In genomic region chr2:85048168-85048751, GRCm38 (mm10) we compare ENCODE assay signal across 8 mouse cellular contexts. TPM values are rescaled to one million over a fixed set of nuclear protein-coding genes. Genes with fewer than 3 reads are reported as not detected.
DNase-seq lines count a peak whose midpoint lies in the region; ATAC-seq lines count a peak whose summit lies in the region.

No protein-coding gene starts in this region.

- H3K27me3 ChIP-seq in hindbrain, embryonic 16.5 days (replicated peaks; ENCODE audit: control insufficient read depth, insufficient read depth, low read length), result no peaks in the 10 kb centered on the region

- peak overlapping the region; percentile 87 for H3K4me3 ChIP-seq in hindbrain, embryonic 16.5 days (ENCODE audit: low read length)
- H3K4me3 ChIP-seq in macrophage (ENCODE audit: inconsistent target), result peak overlapping the region; percentile 8; the same call in 1 of the 2 replicates

- H3K79me2 ChIP-seq in macrophage (ENCODE audit: inconsistent target), result no peaks in the 10 kb centered on the region

- no peaks in the 10 kb centered on the region for H3K9me3 ChIP-seq in hindbrain, embryonic 16.5 days (ENCODE audit: control insufficient read depth, low read length)

- peak overlapping the region; percentile 66 for H3K4me2 ChIP-seq in hindbrain, embryonic 16.5 days (ENCODE audit: low read length)

- under 1% methylated on average over 28 of the region's 44 CpGs for WGBS in hindbrain, embryonic 16.5 days
- 7% methylated on average over 31 of the region's 44 CpGs for WGBS in macrophage (ENCODE audit: missing documents)

- H3K36me3 ChIP-seq in hindbrain, embryonic 16.5 days (ENCODE audit: control insufficient read depth, insufficient read depth, low read length), result peaks cover 39% of the 10 kb centered on the region
- peaks cover 33% of the 10 kb centered on the region for H3K36me3 ChIP-seq in macrophage (ENCODE audit: inconsistent target)

- H3K27ac ChIP-seq in hindbrain, embryonic 16.5 days (ENCODE audit: low read depth, low read length), result peak overlapping the region; percentile 93
- H3K27ac ChIP-seq in macrophage, result no peak overlapping the region

- peak; percentile 52 for DNase-seq in T-cell, adult 2 months (ENCODE audit: low spot score)
- DNase-seq in cerebellum, postnatal 36 days, result peak; percentile 33 to 54
- DNase-seq in gastrocnemius, adult 8-10 months (ENCODE audit: low spot score in 2 of 2), result peak; percentile 55 to 71
- peak; percentile 41 to 75 for DNase-seq in left cerebral cortex, adult 8-10 months (ENCODE audit: low spot score in 2 of 2)
- peak; percentile 83 for DNase-seq in right cerebral cortex, adult 18-20 months
- DNase-seq in urinary bladder, postnatal 14 days (ENCODE audit: low spot score), result peak; percentile 77

- peak; percentile 73 for ATAC-seq in hindbrain, embryonic 16.5 days

- H3K4me1 ChIP-seq in hindbrain, embryonic 16.5 days (ENCODE audit: control insufficient read depth, insufficient read depth, low read depth, low read length), result peaks cover 34% of the 10 kb centered on the region

- peak overlapping the region; percentile 89 for H3K9ac ChIP-seq in hindbrain, embryonic 16.5 days (ENCODE audit: low read depth, low read length)

RNA-seq across cellular contexts. Expression of gene Tnks1bp1, which starts 0.4 kb away (rescaled TPM):
- 10 to 100 TPM; 17.9 to 27.1 (median 23.5) TPM for total RNA-seq in gastrocnemius, adult 8-10 months (2022)
- 19.6 and 29.8 TPM in 2 replicates for polyA plus RNA-seq in hindbrain, embryonic 16.5 days (2015; fragmentation: Nextera tagmentation; extraction: Ambion mirVana)
- total RNA-seq in left cerebral cortex, adult 8-10 months (2022), result 100 to 1,000 TPM in 3 of 4 experiments, 10 to 100 TPM in 1; 96.3 to 122 (median 110) TPM
- 10 to 100 TPM in 16 of 26 experiments, 1 to 10 TPM in 10; 3.9 to 39.5 (median 12.2) TPM for total RNA-seq in macrophage (2018; cell fraction: chromatin; rRNA removed)
- total RNA-seq in macrophage (2018; cell fraction: cytosol; rRNA removed), result 10 to 100 TPM in 1 of 26 experiments, 1 to 10 TPM in 25; 3.6 to 10.6 (median 6.2) TPM
- 10 to 100 TPM in 6 of 26 experiments, 1 to 10 TPM in 20; 5.8 to 27.1 (median 9.5) TPM for total RNA-seq in macrophage (2018; cell fraction: nucleus; rRNA removed)
- polyA plus RNA-seq in macrophage (2018), result 6.1 to 6.8 TPM (median 6.4 TPM) in 3 replicates

RNA-seq across cellular contexts. Expression of gene P2rx3, which starts 11.0 kb away (rescaled TPM):
- total RNA-seq in gastrocnemius, adult 8-10 months (2022), result under 1 TPM; 0.44 to 0.72 (median 0.63) TPM
- 8.0 and 11.2 TPM in 2 replicates for polyA plus RNA-seq in hindbrain, embryonic 16.5 days (2015; fragmentation: Nextera tagmentation; extraction: Ambion mirVana)
- total RNA-seq in left cerebral cortex, adult 8-10 months (2022), result 1 to 10 TPM; 1.7 to 3.3 (median 2.3) TPM
- total RNA-seq in macrophage (2018; cell fraction: chromatin; rRNA removed), result 1 to 10 TPM in 9 of 26 experiments, under 1 TPM in 10, not detected in 7; 0.42 to 4.4 (median 0.94) TPM
- total RNA-seq in macrophage (2018; cell fraction: cytosol; rRNA removed), result under 1 TPM in 7 of 26 experiments, not detected in 19; 0.07 to 0.44 (median 0.13) TPM
- 1 to 10 TPM in 6 of 26 experiments, under 1 TPM in 8, not detected in 12; 0.45 to 2.6 (median 0.67) TPM for total RNA-seq in macrophage (2018; cell fraction: nucleus; rRNA removed)
- polyA plus RNA-seq in macrophage (2018), result not detected in 3 replicates

RNA-seq across cellular contexts. Expression of gene Ssrp1, which starts 11.2 kb away (rescaled TPM):
- total RNA-seq in gastrocnemius, adult 8-10 months (2022), result 10 to 100 TPM; 20.2 to 27.0 (median 23.5) TPM
- 156 and 166 TPM in 2 replicates for polyA plus RNA-seq in hindbrain, embryonic 16.5 days (2015; fragmentation: Nextera tagmentation; extraction: Ambion mirVana)
- 100 to 1,000 TPM in 3 of 4 experiments, 10 to 100 TPM in 1; 99.9 to 112 (median 106) TPM for total RNA-seq in left cerebral cortex, adult 8-10 months (2022)
- 10 to 100 TPM; 13.0 to 82.6 (median 49.4) TPM for total RNA-seq in macrophage (2018; cell fraction: chromatin; rRNA removed)
- total RNA-seq in macrophage (2018; cell fraction: cytosol; rRNA removed), result 10 to 100 TPM; 46.8 to 72.6 (median 61.6) TPM
- total RNA-seq in macrophage (2018; cell fraction: nucleus; rRNA removed), result 100 to 1,000 TPM in 1 of 26 experiments, 10 to 100 TPM in 25; 23.1 to 100 (median 49.3) TPM
- polyA plus RNA-seq in macrophage (2018), result 68.2 to 116 TPM (median 106 TPM) in 3 replicates
